Mouse (Mus musculus): Measurements from ENCODE around the gene Kcna3.

The Kcna3 gene

DNA sequence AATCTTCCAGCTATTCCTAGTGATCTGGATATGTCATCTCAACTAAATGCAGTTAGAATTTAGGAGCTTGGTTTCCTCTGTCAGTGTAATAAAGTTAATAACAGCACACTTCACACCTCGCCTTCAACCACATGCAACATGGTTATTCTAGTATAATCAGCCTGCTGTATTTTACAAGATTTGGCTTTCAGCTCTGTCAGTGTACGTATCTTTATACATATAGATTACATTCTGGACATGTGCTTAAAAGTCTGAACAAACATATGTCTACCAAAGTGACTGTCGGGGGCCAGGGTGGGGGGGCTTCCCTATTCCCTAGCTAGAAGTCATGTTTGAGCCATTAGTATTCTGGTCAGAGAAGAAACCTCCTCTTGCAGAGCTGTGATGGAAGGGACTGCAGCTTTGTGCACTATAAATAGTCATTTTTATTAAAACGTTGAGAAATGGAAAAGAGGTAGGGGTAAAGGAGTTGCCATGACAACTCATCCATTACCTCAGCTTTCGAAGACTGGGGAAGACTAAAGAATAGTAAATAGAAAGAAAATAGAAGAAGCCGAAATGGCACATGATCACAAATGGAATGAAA, 29.6 kb downstream of the Kcna3 start:
- no peak for DNase-seq

DNA sequence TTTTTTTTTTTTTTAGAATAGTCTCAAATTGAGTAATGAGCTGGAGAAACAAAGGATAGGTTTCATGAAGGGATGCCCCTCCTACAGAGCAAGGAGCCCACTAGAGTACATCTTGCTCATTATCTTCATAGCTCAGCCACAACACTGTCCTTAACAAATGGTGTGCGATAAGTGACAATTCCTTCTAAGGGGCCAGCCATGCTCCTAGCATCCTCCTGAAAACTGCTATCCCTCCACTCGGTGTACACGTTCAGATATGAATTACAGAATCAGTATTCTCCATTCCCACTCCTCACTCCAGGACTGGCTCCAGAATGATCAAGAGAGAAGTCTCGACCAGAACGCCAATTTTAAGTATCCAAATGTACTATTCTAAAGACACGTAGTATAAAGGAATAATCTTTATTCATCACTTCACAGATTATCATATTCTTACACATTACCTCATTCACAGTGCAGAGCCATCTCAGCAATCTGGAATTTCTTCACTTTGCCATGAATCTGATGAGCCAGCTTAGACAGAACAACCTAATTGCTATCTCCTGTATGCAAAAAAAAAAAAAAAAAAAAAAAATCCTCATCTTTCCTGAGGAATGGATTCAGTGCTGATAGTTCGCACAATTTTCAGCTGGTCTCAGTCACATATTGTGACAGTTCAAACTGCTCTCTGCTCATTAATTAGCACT, 30.3 kb downstream of the Kcna3 start:
- no peak for DNase-seq

DNA sequence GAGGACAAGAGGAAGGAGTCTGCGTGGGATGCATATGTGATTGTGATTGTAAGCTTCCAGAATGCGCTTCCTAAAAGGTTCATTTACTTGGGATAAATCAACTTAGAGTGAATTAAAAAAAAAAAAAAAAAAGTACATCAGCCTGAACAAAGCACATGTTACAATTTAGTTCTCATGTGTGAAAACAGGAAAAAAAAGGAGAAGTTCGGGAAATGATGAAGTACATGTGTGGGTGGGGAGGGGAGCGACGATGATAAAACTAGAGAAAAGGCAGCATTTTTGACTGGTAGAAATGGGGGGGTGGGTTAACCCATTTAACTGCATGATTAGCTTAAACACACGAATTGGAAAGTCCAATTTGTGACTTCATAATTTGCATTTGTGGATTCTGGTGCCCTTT, 31.3 kb downstream of the Kcna3 start:
- no peak for DNase-seq

DNA sequence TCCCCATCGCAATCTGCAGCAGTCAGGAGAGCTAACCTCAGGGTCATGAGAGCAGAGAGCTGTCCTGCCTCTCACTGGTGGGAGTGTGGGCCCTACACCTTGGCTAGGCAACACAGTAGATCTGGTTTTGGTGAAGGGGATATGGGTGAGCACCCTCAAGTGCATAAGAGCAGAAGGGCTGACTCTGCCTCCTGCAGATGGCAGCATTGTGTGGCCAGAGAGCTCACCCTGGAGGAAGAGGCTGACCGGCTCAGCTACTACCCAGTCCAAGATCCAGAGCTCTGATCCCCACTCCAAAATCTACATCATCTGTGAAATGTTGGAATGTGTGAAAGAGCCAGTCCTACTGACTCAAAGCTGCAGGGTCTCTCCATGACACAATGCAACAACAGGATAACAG, 37.9 kb downstream of the Kcna3 start:
- peak; percentile 70 for DNase-seq

DNA sequence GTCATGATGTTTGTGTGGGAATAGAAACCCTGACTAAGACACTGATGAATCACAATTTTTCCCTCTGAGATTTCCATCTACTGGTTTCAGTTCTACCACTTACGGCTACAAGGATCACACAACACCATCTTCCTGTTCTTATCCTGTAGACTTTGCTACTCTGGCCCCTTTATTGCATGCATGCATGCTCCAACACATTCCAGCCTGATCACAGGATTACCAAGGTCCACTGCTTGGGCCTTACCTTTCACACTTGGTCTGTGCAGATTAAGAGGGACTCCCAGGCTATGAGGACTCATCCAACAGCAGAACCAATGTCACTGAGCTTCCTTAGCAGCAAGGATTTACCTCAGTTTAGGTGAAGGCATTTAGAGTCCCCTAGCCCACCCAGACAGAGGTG, 39.7 kb downstream of the Kcna3 start:
- DNase-seq: peak; percentile 6

DNA sequence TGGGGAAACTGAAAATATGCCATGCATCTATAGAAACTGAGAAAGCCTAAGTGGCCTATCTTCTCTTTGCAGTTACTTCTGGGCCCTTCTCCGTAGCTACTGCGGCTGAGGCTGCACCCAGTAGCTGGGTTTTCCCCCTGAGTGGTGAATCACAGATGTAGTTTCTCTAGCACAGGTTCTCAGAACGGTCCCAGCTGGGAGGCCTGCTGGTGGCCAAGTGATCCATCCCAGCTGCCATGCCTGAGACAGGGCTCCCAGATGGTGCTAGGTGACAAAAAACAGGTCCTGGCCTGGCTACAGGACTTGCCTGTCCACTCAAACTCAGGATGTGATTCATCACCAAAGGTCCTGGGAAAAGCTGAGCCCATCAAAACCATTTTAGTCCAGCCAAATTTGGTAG, 40.7 kb downstream of the Kcna3 start:
- DNase-seq: peak; percentile 53

DNA sequence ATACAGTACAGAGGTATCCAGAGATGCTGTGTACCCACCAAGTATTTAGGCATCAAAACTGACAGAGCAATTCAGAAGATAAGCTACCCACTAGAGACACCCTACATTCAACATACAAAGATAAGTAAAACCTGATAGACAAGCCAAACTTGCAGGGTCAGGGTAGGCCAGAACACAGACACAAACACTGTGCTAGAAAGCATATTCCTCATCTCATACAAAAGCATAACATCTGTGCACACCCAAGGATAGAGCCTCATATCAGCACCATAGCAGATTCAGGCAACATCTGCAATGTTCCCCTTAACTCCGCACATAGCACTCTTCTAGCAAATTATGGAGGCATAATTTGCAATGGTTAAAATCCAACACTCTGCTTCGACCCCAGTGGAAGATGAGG, 41.1 kb downstream of the Kcna3 start:
- peak; percentile 6 for DNase-seq

DNA sequence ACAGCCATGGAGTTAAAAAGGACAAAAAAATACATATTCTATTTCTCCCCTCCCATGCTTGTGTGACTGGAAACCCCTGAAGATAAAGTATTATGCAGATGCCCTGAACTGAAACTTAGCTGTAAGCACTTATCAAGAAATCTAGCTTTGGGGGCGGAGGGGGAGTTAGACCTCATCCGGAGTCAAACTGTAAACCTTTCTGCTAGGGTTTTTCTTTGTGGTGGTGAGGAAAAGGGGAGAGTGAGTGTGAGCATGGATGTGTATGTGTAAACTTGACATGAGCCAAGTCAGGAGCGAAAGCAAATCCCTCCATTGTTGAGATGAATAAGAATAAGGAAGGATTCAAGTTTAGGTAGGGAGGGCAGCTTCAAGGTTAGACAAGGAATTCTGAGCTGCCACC, 44.8 kb downstream of the Kcna3 start:
- DNase-seq: peak; percentile 63

DNA sequence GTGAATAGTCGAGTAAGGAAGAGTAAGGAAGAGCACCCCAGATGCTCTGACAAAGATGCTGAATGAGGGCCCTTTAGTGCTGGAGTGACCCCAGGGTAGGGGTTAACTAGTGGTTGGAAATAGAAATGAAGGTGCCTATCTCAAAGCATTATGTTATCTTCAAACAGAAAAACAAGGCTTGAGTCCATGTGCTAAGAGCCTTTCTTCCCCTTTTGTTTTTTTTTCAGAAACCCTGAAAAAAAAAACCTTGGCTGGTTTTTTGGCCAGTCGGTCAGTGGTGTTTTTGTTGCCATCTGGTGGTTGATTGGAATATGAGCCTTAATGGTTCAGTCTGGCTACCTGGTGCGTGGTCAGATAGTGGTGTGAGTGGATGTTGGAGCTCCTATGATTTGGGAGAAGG, 45.3 kb downstream of the Kcna3 start:
- DNase-seq: no peak

DNA sequence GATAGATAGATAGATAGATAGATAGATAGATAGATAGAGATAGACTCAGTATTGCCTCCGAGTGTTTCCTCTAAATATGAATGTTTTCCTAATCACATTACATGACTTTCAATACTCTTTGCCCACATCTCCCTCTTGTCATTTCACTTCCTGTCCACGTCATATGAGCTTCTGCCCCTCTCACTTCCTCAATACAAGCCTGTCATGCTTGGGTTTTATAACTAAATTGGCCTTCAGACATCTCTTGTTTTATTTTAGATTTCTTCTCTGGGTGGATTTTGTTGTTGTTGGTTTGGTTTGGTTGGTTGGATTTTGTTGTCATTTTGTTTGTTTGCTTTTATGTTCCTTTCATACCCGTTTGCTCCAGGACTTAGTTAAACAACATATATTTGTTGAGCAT, 48.6 kb downstream of the Kcna3 start:
- DNase-seq: no peak

DNA sequence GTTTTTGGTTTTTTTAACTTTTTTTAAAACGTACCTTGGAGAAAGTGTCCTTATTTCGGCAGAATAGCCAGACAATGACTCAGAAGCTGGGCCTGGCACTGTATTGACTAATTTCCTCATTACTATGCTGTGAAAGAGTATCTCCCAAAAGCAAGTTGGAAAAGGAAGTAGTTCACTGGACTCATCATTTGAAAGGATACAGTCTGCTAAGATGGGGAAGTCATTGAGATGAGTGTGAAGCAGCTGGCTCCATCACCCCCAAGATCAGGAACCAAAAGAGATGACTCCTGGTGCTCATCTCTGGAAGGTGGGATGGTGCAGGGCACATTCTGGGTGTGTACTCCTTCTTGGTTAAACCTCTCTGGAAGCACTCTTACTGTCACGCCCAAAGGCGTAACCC, 51.4 kb downstream of the Kcna3 start:
- DNase-seq: no peak

All from thymus, postnatal 4 days (tissue).